Mouse (Mus musculus) liver, embryonic 14.5 days (tissue): ENCODE results near the gene 1700029J07Rik. TPM values are rescaled to one million over a fixed set of nuclear protein-coding genes. Genes with fewer than 3 reads are reported as not detected.

Experiments used
- ATAC-seq: fragments of 200-750 bp; cut with Nextera tagmentation; 2 replicates; pipeline ENCODE4 v1.8.0; 2017; ENCODE audit warnings: moderate number of reproducible peaks, mild to moderate bottlenecking, moderate library complexity; ENCODE audit not compliant: insufficient read depth
- DNase-seq, 3 experiments: peaks; one replicate each; pipeline ENCODE4 v3.0.0-alpha.2; 2012 to 2013; ENCODE audit warnings: low read depth in 3 of 3, low spot score in 3 of 3
- H3K27ac ChIP-seq: fragments of 300-500 bp; sonication (generic); 2 replicates; pipeline ENCODE4 v1.5.1; 2014; ENCODE audit warnings: moderate library complexity, mild to moderate bottlenecking, control low read depth, inconsistent platforms
- H3K27me3 ChIP-seq: fragments of 300-500 bp; sonication (generic); 2 replicates; pipeline ENCODE4 v1.6.1; 2014; ENCODE audit warnings: mild to moderate bottlenecking, low read length, moderate library complexity; ENCODE audit not compliant: control insufficient read depth, insufficient read depth
- H3K36me3 ChIP-seq: fragments of 300-500 bp; sonication (generic); replicated peaks from 2 replicates; pipeline ENCODE4 v1.6.1; 2014; ENCODE audit warnings: low read depth; ENCODE audit not compliant: control insufficient read depth, insufficient read depth
- H3K4me1 ChIP-seq, 2 experiments: fragments of 200-500 bp in 1 of 2; fragments of 300-500 bp in 1 of 2; sonication (generic) in 1 of 2; replicated peaks; 2 replicates each; pipeline ENCODE4 v1.6.1; 2012 to 2014; ENCODE audit warnings: antibody characterized with exemption in 1 of 2, inconsistent platforms in 1 of 2, low read length in 1 of 2; ENCODE audit not compliant: control insufficient read depth in 2 of 2, insufficient read depth in 2 of 2
- H3K4me2 ChIP-seq: fragments of 300-500 bp; sonication (generic); 2 replicates; pipeline ENCODE4 v1.6.1; 2014; ENCODE audit warnings: low read depth, mild to moderate bottlenecking, control low read depth, moderate library complexity
- H3K4me3 ChIP-seq, 2 experiments: fragments of 200-500 bp in 1 of 2; fragments of 300-500 bp in 1 of 2; sonication (generic) in 1 of 2; 2 replicates each; pipeline ENCODE4 v1.5.1; 2012 to 2014; ENCODE audit warnings: low read depth in 2 of 2, low read length in 2 of 2, mild to moderate bottlenecking in 2 of 2, control low read depth in 1 of 2, inconsistent platforms in 1 of 2, moderate library complexity in 1 of 2; ENCODE audit not compliant: insufficient read depth in 1 of 2
- H3K9ac ChIP-seq: fragments of 300-500 bp; sonication (generic); replicated peaks from 2 replicates; pipeline ENCODE4 v1.6.1; 2014; ENCODE audit warnings: mild to moderate bottlenecking, control low read depth, moderate library complexity
- H3K9me3 ChIP-seq: fragments of 300-500 bp; sonication (generic); 2 replicates; pipeline ENCODE4 v1.6.1; 2016; ENCODE audit warnings: low read length, mixed read lengths; ENCODE audit not compliant: control insufficient read depth
- CTCF ChIP-seq: IDR thresholded peaks from 2 replicates; pipeline ENCODE4 v1.5.1; 2016; ENCODE audit warnings: antibody characterized with exemption, low read depth, control low read depth
- EP300 ChIP-seq: IDR thresholded peaks from 2 replicates; pipeline ENCODE4 v1.6.1; 2016; ENCODE audit warnings: antibody characterized with exemption, low read depth
- WGBS: fragments of 180-500 bp; shearing (Covaris S2); extraction: QIAGEN DNeasy Blood & Tissue Kit; methylation state at CpG from one replicate; pipeline ENCODE4 v1.1.7; 2014; ENCODE audit not compliant: insufficient replicate concordance; 5-methylcytosine and 5-hydroxymethylcytosine counted together
- polyA plus RNA-seq, 2 experiments: library from polyadenylated mRNA; depleted of rRNA in 1 of 2; stranded (reverse) in 1 of 2; unstranded in 1 of 2; fragments of >200 nt; fragmentation: Nextera tagmentation in 1 of 2; extraction: Ambion mirVana in 1 of 2; gene quantifications; 2 replicates each; pipeline versions ENCODE4 v1.2.1 to v1.2.3; 2012 to 2014

1700029J07Rik gene
- polyA plus RNA-seq, 2 experiments, result 0.53 to 0.65 TPM

DNA sequence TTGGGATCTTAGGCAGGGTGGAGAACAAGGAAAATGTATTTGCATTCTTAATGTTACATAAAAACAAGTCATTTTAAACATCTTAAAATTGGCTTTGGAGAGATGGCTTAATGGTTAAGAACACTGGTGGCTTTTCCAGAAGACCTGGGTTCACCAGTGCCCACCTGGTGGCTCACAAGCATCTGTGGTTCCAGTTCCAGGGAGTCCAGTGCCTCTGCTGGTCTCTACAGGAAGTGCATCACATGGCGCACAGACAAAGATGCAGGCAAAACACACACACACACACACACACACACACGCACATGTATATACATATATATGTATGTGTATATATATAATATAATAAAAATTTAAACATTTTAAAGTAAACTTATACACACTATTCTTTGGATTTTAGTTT is 19.1 kb upstream of the 1700029J07Rik start:
- Histone ChIP-seq H3K4me1 (peaks cover 2% of the 10 kb centered on the region in 2 experiments), H3K27ac (no peak overlapping the region), H3K4me2 (no peak overlapping the region), H3K27me3 (no peaks in the 10 kb centered on the region), H3K4me3 (no peak overlapping the region), H3K36me3 (peaks cover 21% of the 10 kb centered on the region), H3K9me3 (no peaks in the 10 kb centered on the region), H3K9ac (no peak overlapping the region)
- ATAC-seq (no peak), DNase-seq (no peak)
- TF ChIP-seq EP300, result no peak
- TF ChIP-seq CTCF, result peak; percentile 62
- WGBS, result 88% methylated on average over 2 of the region's 2 CpGs

DNA sequence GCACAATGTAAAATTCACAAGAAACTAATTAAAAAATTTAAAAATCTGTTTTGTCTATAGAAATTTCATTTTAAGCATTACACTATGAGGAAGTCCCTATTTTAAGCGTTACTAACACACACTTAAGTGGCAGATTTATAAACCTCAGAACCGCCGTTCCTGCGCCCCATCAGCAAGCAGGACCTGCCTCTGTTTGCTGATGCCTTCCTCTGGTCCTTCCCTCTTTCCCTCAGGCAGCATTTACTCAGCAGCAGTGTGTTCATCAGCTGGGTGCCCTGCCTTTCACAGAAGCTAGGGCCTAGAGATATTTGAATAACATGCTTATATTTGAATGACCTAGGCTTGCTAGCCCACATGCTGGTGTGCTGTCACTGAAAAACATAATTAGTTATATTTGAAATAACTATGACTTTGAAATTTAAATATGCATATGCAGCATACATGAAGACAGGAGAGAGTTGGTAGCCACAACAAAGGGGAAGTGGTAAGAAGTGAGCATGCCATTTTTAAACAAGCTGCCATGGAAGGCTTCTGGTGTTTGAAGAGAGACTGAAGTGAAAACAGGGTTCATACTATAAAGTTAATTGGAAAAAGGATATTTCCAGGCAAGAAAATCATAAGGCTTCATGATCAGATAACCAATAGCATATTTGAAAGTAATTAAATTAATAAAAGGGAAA is 15.7 kb upstream of the 1700029J07Rik start:
- H3K4me2 ChIP-seq, result no peak overlapping the region
- no peak overlapping the region; the same call in 1 of the 2 replicates for H3K9ac ChIP-seq
- H3K4me1 ChIP-seq, result peaks cover 0 to 2% of the 10 kb centered on the region in 2 experiments; a peak in 1 of 4 replicates
- H3K4me3 ChIP-seq, result no peak overlapping the region
- no peak for TF ChIP-seq CTCF
- 63% methylated on average over 4 of the region's 4 CpGs for WGBS
- no peaks in the 10 kb centered on the region for H3K27me3 ChIP-seq
- ATAC-seq, result no peak
- H3K9me3 ChIP-seq, result no peaks in the 10 kb centered on the region
- DNase-seq, result no peak
- H3K27ac ChIP-seq, result no peak overlapping the region
- H3K36me3 ChIP-seq, result peaks cover 18% of the 10 kb centered on the region

DNA sequence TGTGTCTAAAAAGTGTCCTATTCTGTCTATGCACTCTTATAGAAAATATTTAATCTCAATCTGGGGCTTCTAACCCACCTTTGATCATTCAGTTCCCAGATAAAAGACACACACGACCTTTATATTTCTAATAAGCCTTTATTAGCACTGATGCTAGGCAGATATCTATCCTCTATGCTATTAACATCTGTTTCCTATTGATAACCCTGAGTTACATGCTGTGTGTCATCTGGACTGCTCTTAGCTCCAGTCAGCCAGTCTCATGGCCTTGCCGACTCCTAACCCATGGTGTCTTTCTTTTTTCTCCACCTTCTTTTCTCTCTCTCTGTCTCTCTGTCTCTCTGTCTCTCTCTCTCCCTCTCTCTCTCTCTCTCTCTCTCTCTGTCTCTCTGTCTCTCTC is 13.1 kb upstream of the 1700029J07Rik start:
- H3K9me3 ChIP-seq, result no peaks in the 10 kb centered on the region
- no peaks in the 10 kb centered on the region for H3K27me3 ChIP-seq
- TF ChIP-seq EP300 (no peak), CTCF (no peak)
- no peak overlapping the region for H3K4me2 ChIP-seq
- H3K4me1 ChIP-seq, result peaks cover 0 to 2% of the 10 kb centered on the region in 2 experiments; a peak in 1 of 4 replicates
- H3K9ac ChIP-seq, result no peak overlapping the region
- 28% methylated on average over 2 of the region's 2 CpGs for WGBS
- H3K27ac ChIP-seq, result no peak overlapping the region
- no peak overlapping the region for H3K4me3 ChIP-seq
- ATAC-seq, result peak; percentile 63; the same call in 1 of the 2 replicates
- peaks cover 20% of the 10 kb centered on the region for H3K36me3 ChIP-seq
- no peak for DNase-seq

DNA sequence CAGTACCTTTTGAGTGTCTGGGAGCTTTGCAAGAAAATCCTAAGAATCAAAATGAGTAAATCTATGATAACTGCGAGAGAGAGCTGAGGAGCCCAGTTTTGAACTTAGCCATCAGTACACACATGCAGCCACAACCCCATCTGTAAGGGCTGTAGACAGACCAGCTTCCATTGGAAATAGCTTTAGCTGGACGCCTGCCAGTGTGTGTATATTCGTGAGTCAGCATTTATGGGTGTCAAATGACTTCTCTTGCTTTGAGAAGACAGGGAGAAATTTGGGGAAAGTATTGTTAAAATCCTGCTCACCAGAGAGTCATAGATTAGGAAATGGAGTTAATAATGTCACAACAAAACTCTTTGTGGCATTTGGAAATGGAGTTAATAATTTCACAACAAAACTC is 11.6 kb upstream of the 1700029J07Rik start:
- no peak overlapping the region for H3K27ac ChIP-seq

DNA sequence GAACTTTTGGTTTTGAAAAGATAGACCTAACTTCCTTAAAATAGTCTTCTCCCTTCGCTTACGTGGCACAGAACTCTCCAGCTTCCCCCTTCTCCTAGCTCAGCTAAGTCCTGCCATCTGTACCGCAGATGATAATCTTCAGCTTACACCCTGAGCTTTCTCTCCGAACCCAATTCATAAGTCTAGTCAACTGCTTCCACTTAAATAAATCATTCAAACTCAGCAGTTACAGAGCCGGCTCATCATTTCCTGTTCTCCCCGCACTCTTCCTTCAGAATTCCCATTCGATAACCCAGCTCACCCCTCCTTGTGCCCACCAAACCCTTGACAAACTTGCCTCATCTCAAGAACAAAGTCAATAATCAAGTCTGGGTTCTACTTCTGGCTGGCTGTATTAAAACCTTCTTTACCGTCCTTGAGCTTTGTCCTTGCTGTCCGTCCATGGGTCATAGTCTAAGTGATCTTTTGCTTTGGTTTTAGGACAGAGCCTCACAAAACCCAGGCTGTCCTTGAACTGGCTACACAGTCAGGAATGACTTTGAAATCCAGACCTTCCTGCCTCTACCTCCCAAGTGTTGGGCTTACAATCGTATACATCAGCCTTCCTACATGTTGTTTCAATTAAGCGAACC is 901 bp upstream of the 1700029J07Rik start:
- Histone ChIP-seq H3K4me3 (peak overlapping the region; percentile 87 to 96), H3K27ac (peak overlapping the region; percentile 27), H3K36me3 (peaks cover 3% of the 10 kb centered on the region), H3K9ac (peak overlapping the region; percentile 82), H3K27me3 (no peaks in the 10 kb centered on the region), H3K9me3 (no peaks in the 10 kb centered on the region), H3K4me1 (peaks cover 4 to 7% of the 10 kb centered on the region in 2 experiments), H3K4me2 (peak overlapping the region; percentile 93)
- WGBS, result 33% methylated on average over 11 of the region's 11 CpGs
- ATAC-seq (peak; percentile 41; the same call in 1 of the 2 replicates), DNase-seq (no peak)
- TF ChIP-seq EP300 (no peak), CTCF (no peak)

More for the DNA sequence above, 11.6 kb upstream of the 1700029J07Rik start:
- ATAC-seq (no peak), DNase-seq (no peak)
- H3K4me2 ChIP-seq, result no peak overlapping the region
- H3K9ac ChIP-seq, result no peak overlapping the region
- peaks cover 20% of the 10 kb centered on the region for H3K36me3 ChIP-seq
- no peak overlapping the region for H3K4me3 ChIP-seq
- TF ChIP-seq CTCF (no peak), EP300 (no peak)
- H3K4me1 ChIP-seq, result peaks cover 0 to 2% of the 10 kb centered on the region in 2 experiments; a peak in 1 of 4 replicates
- H3K9me3 ChIP-seq, result no peaks in the 10 kb centered on the region
- 65% methylated on average over 3 of the region's 3 CpGs for WGBS
- H3K27me3 ChIP-seq, result no peaks in the 10 kb centered on the region
